Mouse (Mus musculus) spleen, adult 2 months (tissue): ENCODE data around the gene Dgki.

Experiments
- CTCF ChIP-seq: fragments of 200-500 bp; IDR thresholded peaks from 2 replicates; pipeline ENCODE4 v1.5.1; 2011; ENCODE audit warnings: mild to moderate bottlenecking, inconsistent platforms; ENCODE audit not compliant: insufficient read depth, insufficient read length, insufficient replicate concordance; ENCODE audit errors: extremely low read depth
- POLR2A ChIP-seq: fragments of 200-500 bp; IDR thresholded peaks from 2 replicates; pipeline ENCODE4 v1.6.1; 2011; ENCODE audit warnings: low read depth, low read length, inconsistent platforms

- TF ChIP-seq POLR2A (no peak), CTCF (no peak)
Observed at GRCm38 (mm10) chr6:37254144-37254543, 45.8 kb downstream of the Dgki start.
